Mouse (Mus musculus) layer of hippocampus, adult 9-11 months (tissue): Measurements from ENCODE around the gene Gtf2a1l.

ENCODE experiments used
- DNase-seq: peaks from one replicate; pipeline ENCODE4 v3.0.0; 2022

Gene Gtf2a1l

GRCm38 (mm10) chr17:88666076-88666475 lies 2.4 kb upstream of the Gtf2a1l start:
- no peak for DNase-seq

- no peak for DNase-seq
These were observed 1.5 kb downstream of the Gtf2a1l start for GRCm38 (mm10) chr17:88669921-88670320.

GRCm38 (mm10) chr17:88670800-88671199 lies 2.3 kb downstream of the Gtf2a1l start:
- DNase-seq: no peak

- no peak for DNase-seq
These were observed 7.2 kb downstream of the Gtf2a1l start for GRCm38 (mm10) chr17:88675310-88676309.

- no peak for DNase-seq
These were observed 19.8 kb downstream of the Gtf2a1l start for GRCm38 (mm10) chr17:88688226-88688625.

- peak; percentile 5 for DNase-seq
These were observed 28.3 kb downstream of the Gtf2a1l start for GRCm38 (mm10) chr17:88696656-88697333.

- DNase-seq: no peak
These were observed 32.4 kb downstream of the Gtf2a1l start for GRCm38 (mm10) chr17:88700901-88701300.

GRCm38 (mm10) chr17:88702345-88702744 lies 33.9 kb downstream of the Gtf2a1l start:
- DNase-seq: no peak

GRCm38 (mm10) chr17:88703112-88703511 lies 34.7 kb downstream of the Gtf2a1l start:
- no peak for DNase-seq

- no peak for DNase-seq
These were observed 37.8 kb downstream of the Gtf2a1l start for GRCm38 (mm10) chr17:88706231-88706649.

GRCm38 (mm10) chr17:88749646-88750045 lies 81.2 kb downstream of the Gtf2a1l start:
- no peak for DNase-seq

GRCm38 (mm10) chr17:88752827-88753471 lies 84.5 kb downstream of the Gtf2a1l start:
- peak; percentile 58 for DNase-seq

GRCm38 (mm10) chr17:88753472-88753857 lies 85.0 kb downstream of the Gtf2a1l start:
- no peak for DNase-seq

- DNase-seq: no peak
These were observed 87.3 kb downstream of the Gtf2a1l start for GRCm38 (mm10) chr17:88755776-88756175.

GRCm38 (mm10) chr17:88758003-88758437 lies 89.6 kb downstream of the Gtf2a1l start:
- peak; percentile 23 for DNase-seq

- no peak for DNase-seq
These were observed 95.1 kb downstream of the Gtf2a1l start for GRCm38 (mm10) chr17:88763396-88764135.

GRCm38 (mm10) chr17:88764136-88764485 lies 95.7 kb downstream of the Gtf2a1l start:
- peak; percentile 63 for DNase-seq
